Mouse (Mus musculus) liver, embryonic 16.5 days (tissue): Measurements from ENCODE around the gene Trex1. TPM values are rescaled to one million over a fixed set of nuclear protein-coding genes. Genes with fewer than 3 reads are reported as not detected.
A peak's percentile ranks its signal among the peaks of the same experiment; 100 is the strongest.

ENCODE experiments used
- ATAC-seq: fragments of 200-750 bp; cut with Nextera tagmentation; 2 replicates; pipeline ENCODE4 v1.8.0; 2017; ENCODE audit warnings: low read depth, mild to moderate bottlenecking, moderate number of reproducible peaks, moderate library complexity
- H3K27ac ChIP-seq: fragments of 300-500 bp; sonication (generic); 2 replicates; pipeline ENCODE4 v1.5.1; 2014; ENCODE audit warnings: mild to moderate bottlenecking, low read length
- H3K27me3 ChIP-seq: fragments of 300-500 bp; sonication (generic); 2 replicates; pipeline ENCODE4 v1.6.1; 2014; ENCODE audit warnings: low read depth, low read length, mixed read lengths; ENCODE audit not compliant: control insufficient read depth, insufficient read depth
- H3K36me3 ChIP-seq: fragments of 300-500 bp; sonication (generic); 2 replicates; pipeline ENCODE4 v1.6.1; 2014; ENCODE audit warnings: mild to moderate bottlenecking; ENCODE audit not compliant: control insufficient read depth, insufficient read depth
- H3K4me1 ChIP-seq: fragments of 300-500 bp; sonication (generic); 2 replicates; pipeline ENCODE4 v1.6.1; 2014; ENCODE audit warnings: low read depth, low read length, mixed read lengths; ENCODE audit not compliant: control insufficient read depth
- H3K4me2 ChIP-seq: fragments of 300-500 bp; sonication (generic); 2 replicates; pipeline ENCODE4 v1.6.1; 2014; ENCODE audit warnings: low read depth, low read length, mixed read lengths
- H3K4me3 ChIP-seq: fragments of 300-500 bp; sonication (generic); 2 replicates; pipeline ENCODE4 v1.5.1; 2014; ENCODE audit warnings: low read depth, mild to moderate bottlenecking, low read length
- H3K9ac ChIP-seq: fragments of 300-500 bp; sonication (generic); 2 replicates; pipeline ENCODE4 v1.6.1; 2014; ENCODE audit warnings: low read depth, low read length
- H3K9me3 ChIP-seq: fragments of 300-500 bp; sonication (generic); replicated peaks from 2 replicates; pipeline ENCODE4 v1.6.1; 2016; ENCODE audit warnings: low read length; ENCODE audit not compliant: control insufficient read depth
- WGBS: fragments of 180-500 bp; shearing (Covaris S2); extraction: QIAGEN DNeasy Blood & Tissue Kit; methylation state at CpG from one replicate; pipeline ENCODE4 v1.1.7; 2014; ENCODE audit not compliant: insufficient replicate concordance; 5-methylcytosine and 5-hydroxymethylcytosine counted together
- polyA plus RNA-seq: library from polyadenylated mRNA; unstranded; fragments of >200 nt; fragmentation: Nextera tagmentation; extraction: Ambion mirVana; gene quantifications from 2 replicates; pipeline ENCODE4 v1.2.1, GENCODE M21; 2015

Trex1 gene
- polyA plus RNA-seq: 7.4 and 8.8 TPM in 2 replicates

DNA sequence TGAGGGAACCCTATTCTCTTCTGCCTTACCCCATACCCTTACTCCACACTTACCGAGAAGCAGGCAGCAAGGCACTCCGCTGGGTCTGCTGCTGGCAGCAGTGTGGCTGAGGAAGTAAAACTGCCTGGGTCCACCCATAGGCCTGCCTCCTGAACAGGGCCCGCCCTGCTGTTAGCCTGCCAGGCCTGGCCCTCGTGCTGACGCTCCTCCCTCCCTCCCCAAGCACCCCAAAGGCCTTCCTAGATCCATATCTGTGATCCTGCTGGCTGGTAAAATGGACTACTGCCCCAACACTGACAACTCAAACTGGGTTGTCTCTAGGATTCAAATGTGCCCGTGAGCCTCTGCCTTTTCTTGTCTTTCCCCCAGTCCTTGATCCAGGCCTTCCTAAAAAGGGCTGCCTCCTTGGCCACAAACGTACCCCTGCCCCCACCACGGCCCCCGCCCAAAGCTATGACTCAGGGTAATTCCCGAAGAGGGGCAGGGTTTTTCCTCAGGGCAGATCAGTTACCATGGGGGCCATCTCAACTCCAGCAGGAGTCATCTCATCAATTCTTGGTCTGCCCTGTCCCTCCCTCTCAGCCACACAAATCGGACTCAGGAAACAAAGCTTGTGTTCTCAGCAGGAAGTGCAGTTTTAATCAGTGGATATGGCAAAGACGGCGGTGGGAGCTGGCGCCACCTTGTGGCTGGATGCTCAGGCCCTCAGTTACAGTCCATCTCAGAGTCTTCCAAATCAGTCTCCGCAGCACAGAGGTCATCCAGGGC is at the start of gene Trex1:
Gene Trex1 (minus strand): TSS at position 599 of the 768 bp plus-strand sequence.
- ATAC-seq: peak; percentile 97
- H3K4me2 ChIP-seq: peak within 1 kb of the TSS; percentile 72
- H3K4me1 ChIP-seq: peaks cover 26% of the 10 kb centered on the region
- no peaks in the 10 kb centered on the region for H3K36me3 ChIP-seq
- no peaks in the 10 kb centered on the region for H3K9me3 ChIP-seq
- 3% methylated on average over 15 of the region's 15 CpGs for WGBS
- H3K27ac ChIP-seq: peak within 1 kb of the TSS; percentile 72
- no peaks in the 10 kb centered on the region for H3K27me3 ChIP-seq
- H3K9ac ChIP-seq: peak within 1 kb of the TSS; percentile 53
- H3K4me3 ChIP-seq: peak within 1 kb of the TSS; percentile 54

DNA sequence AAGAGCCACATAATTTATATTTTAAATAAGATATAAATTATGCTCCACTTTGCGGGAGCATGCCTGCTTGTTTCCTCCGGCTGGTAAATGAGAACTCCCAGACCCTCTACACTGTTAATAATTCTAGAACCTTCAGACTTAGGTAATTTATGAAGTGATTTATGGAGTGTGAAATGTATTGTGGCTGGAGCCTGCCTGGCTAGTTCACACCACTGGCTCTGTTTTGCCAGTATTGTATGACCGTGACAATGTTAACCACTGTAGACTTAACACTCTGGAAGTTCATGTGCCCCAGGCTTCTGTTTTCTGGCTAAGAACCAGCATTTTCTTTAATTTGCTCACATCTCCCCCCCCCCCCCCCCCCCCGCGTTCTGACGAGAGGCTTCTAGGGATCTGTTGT is 47.8 kb upstream of the Trex1 start:
- Histone ChIP-seq H3K27ac (no peak overlapping the region), H3K27me3 (no peaks in the 10 kb centered on the region)

DNA sequence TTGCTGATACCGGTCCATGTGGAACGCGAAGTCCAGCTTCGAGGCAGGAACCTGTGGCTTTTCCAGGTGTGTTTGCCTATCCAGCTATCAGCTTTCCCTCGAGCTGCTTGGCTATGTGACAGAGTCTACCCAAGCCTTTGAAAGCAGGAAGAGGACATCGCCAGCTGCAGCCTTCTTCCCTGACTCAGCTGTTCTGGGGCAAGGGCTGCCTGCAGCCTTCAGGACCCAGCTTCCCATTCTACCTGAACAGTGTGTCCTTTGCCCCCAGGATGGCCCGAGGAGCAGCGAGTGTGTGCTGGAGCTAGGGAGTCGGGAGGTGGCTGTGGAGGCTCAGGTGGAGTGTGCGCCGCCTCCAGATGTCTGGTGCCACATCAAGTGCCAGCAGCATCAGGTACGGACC is 46.1 kb upstream of the Trex1 start:
- ATAC-seq: no peak
- no peaks in the 10 kb centered on the region; the same call in 1 of the 2 replicates for H3K36me3 ChIP-seq
- WGBS: 68% methylated on average over 12 of the region's 12 CpGs
- no peaks in the 10 kb centered on the region for H3K4me1 ChIP-seq
- no peak overlapping the region for H3K4me2 ChIP-seq
- H3K27ac ChIP-seq: no peak overlapping the region
- no peak overlapping the region for H3K9ac ChIP-seq
- no peaks in the 10 kb centered on the region for H3K27me3 ChIP-seq
- no peaks in the 10 kb centered on the region for H3K9me3 ChIP-seq
- no peak overlapping the region for H3K4me3 ChIP-seq

More for the DNA sequence above, 47.8 kb upstream of the Trex1 start:
- no peak for ATAC-seq
- no peak overlapping the region for H3K4me2 ChIP-seq
- no peaks in the 10 kb centered on the region for H3K4me1 ChIP-seq
- WGBS: 68% methylated on average over 4 of the region's 6 CpGs
- no peak overlapping the region for H3K9ac ChIP-seq
- no peaks in the 10 kb centered on the region for H3K9me3 ChIP-seq
- H3K36me3 ChIP-seq: no peaks in the 10 kb centered on the region; the same call in 1 of the 2 replicates
- H3K4me3 ChIP-seq: no peak overlapping the region

DNA sequence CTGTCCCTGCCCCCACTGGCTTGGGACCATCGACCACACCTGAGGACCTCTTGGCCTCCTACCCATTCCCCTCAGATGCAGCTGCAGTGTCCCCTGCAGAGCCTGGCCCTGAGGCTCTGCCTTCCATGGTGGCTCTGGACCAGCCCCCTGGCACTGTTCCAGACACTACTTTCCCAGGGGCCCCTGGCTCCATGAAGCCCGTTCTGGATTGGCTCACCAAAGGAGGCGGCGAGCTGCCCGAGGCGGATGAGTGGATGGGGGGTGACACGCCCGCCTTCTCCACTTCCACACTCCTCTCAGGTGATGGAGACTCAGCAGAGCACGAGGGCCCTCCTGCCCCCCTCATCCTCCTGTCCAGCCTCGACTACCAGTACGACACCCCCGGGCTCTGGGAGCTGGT is 45.5 kb upstream of the Trex1 start:
- ATAC-seq: no peak
- no peaks in the 10 kb centered on the region for H3K4me1 ChIP-seq
- WGBS: 68% methylated on average over 12 of the region's 12 CpGs
- no peak overlapping the region for H3K4me2 ChIP-seq
- no peak overlapping the region for H3K4me3 ChIP-seq
- H3K9ac ChIP-seq: no peak overlapping the region
- H3K27me3 ChIP-seq: no peaks in the 10 kb centered on the region
- no peaks in the 10 kb centered on the region; the same call in 1 of the 2 replicates for H3K36me3 ChIP-seq
- H3K9me3 ChIP-seq: no peaks in the 10 kb centered on the region
- H3K27ac ChIP-seq: no peak overlapping the region

DNA sequence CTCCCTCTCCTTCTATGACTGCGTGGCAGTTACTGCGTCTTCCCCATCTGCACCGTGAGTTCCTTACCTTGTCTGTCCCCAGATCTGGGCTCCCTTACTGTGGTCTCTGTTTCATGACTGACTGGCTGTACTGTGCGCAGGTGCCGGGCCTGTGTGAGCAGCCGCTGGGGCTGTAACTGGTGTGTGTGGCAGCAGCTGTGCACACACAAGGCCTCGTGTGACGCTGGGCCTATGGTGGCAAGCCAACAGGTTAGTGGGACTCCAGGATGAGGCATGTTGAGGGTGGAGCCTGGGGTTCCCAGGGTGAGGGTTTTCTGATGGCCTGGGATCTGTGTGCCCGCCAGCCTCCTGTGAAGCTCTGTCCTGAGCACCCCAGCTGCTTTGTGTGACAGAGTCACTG is 44.5 kb upstream of the Trex1 start:
- no peaks in the 10 kb centered on the region; the same call in 1 of the 2 replicates for H3K36me3 ChIP-seq
- no peak overlapping the region for H3K9ac ChIP-seq
- no peak overlapping the region for H3K4me3 ChIP-seq
- no peaks in the 10 kb centered on the region for H3K4me1 ChIP-seq
- WGBS: 79% methylated on average over 9 of the region's 9 CpGs
- H3K27me3 ChIP-seq: no peaks in the 10 kb centered on the region
- H3K27ac ChIP-seq: no peak overlapping the region
- no peaks in the 10 kb centered on the region for H3K9me3 ChIP-seq
- H3K4me2 ChIP-seq: no peak overlapping the region
- no peak for ATAC-seq

DNA sequence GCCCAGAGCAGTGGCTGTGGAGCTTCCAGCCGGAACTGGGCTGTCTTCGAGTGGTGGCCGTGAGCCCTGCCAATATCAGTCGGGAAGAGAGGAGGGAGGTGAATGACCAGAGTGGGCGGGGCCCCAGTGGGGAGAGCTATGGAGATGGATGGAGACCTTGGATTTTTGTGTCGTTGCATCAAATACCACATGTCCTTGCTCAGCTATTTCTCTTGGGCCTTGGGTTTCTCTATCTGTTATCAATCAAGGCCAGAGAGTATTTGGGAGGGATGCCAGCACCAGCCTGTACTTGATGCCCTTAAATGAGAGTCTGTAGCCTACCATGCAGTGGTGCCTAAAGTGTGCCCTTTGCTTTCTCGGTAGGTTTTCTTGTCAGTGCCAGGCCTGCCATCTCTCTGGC is 43.7 kb upstream of the Trex1 start:
- no peaks in the 10 kb centered on the region for H3K9me3 ChIP-seq
- ATAC-seq: no peak
- no peak overlapping the region for H3K4me2 ChIP-seq
- WGBS: 55% methylated on average over 7 of the region's 7 CpGs
- no peak overlapping the region for H3K27ac ChIP-seq
- no peaks in the 10 kb centered on the region; the same call in 1 of the 2 replicates for H3K4me1 ChIP-seq
- no peaks in the 10 kb centered on the region for H3K36me3 ChIP-seq
- no peak overlapping the region for H3K9ac ChIP-seq
- H3K27me3 ChIP-seq: no peaks in the 10 kb centered on the region
- H3K4me3 ChIP-seq: no peak overlapping the region

DNA sequence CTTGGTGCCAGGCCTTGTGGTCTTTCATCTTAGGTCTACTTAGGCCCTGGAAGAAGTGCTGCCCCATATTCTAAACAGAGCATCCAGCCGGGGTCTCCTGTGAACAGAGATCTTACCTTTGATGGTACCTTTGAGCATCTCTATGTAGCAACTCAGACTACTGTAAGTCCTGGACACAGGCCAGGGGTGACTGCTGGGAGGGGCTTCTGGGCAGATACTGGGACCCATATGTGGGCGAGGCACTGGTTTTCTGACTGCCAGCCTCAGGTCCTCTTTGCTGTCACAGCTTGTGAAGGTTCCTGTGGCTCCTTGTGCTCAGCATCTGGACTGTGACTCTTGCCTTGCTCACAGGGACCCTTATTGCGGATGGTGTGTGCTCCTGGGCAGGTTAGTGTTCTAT is 43.0 kb upstream of the Trex1 start:
- Histone ChIP-seq H3K9ac (no peak overlapping the region), H3K4me3 (no peak overlapping the region), H3K4me1 (peaks cover 3% of the 10 kb centered on the region), H3K4me2 (no peak overlapping the region), H3K27me3 (no peaks in the 10 kb centered on the region), H3K9me3 (no peaks in the 10 kb centered on the region), H3K27ac (no peak overlapping the region), H3K36me3 (no peaks in the 10 kb centered on the region)
- ATAC-seq: no peak
- WGBS: 49% methylated on average over 3 of the region's 3 CpGs

DNA sequence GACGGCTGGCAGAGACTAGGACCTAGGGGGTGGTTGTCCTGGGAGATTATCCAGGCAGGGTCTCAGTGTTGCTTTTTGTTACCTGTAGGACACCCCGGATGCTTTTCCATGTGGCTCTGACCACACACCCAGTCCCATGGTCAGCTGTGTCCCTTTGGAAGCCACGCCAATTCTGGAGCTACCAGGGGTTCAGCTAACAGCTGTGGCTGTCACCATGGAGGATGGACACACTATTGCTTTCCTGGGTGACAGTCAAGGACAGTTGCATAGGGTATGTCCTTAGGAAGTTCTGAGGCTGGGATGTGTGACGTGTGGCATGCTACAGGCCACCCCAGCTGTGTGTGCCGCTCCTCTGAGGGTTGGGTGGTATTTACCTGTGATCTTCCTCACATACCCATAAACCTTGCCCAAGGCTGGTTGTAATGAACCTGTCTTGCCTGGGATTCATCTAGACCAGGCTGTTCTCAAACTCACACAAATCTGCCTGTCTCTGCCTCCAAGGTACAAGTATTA is 42.5 kb upstream of the Trex1 start:
- no peak overlapping the region for H3K4me2 ChIP-seq
- H3K4me3 ChIP-seq: no peak overlapping the region
- no peak for ATAC-seq
- H3K9me3 ChIP-seq: no peaks in the 10 kb centered on the region
- whole genome bisulfite sequencing: 72% methylated on average over 5 of the region's 5 CpGs
- H3K4me1 ChIP-seq: peaks cover 3% of the 10 kb centered on the region
- H3K27ac ChIP-seq: no peak overlapping the region
- peaks cover 5% of the 10 kb centered on the region for H3K27me3 ChIP-seq
- H3K9ac ChIP-seq: no peak overlapping the region
- no peaks in the 10 kb centered on the region for H3K36me3 ChIP-seq

DNA sequence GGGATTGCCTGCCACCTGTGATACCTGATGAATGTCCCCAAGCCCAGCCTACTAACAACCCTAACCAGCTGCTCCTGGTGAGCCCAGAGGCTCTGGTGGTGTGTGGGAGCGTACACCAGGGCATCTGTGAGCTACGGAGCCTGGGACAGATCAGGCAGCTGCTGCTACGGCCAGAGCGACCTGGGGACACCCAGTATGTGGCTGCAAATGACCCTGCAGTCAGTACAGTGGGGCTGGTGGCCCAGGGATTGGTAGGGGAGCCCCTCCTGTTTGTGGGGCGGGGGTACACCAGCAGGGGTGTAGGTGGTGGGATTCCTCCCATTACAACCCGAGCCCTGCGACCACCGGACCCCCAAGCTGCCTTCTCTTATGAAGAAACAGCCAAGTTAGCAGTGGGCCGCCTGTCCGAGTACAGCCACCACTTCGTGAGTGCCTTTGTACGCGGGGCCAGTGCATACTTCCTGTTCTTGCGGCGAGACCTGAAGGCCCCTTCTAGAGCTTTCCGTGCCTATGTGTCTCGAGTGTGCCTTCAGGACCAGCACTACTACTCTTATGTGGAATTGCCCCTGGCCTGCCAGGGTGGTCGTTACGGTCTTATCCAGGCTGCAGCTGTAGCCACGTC is 40.9 kb upstream of the Trex1 start:
- Histone ChIP-seq H3K4me3 (no peak overlapping the region), H3K9ac (no peak overlapping the region), H3K4me1 (peaks cover 3% of the 10 kb centered on the region), H3K27me3 (peaks cover 20% of the 10 kb centered on the region), H3K27ac (no peak overlapping the region), H3K36me3 (no peaks in the 10 kb centered on the region), H3K4me2 (no peak overlapping the region), H3K9me3 (no peaks in the 10 kb centered on the region)
- WGBS: 52% methylated on average over 20 of the region's 20 CpGs
- ATAC-seq: no peak
